Mouse (Mus musculus) spleen, postnatal 4 days (tissue): ENCODE results near the gene H2afx.

ENCODE experiments used
- DNase-seq, 2 experiments: peaks; one replicate each; pipeline ENCODE4 v3.0.0; 2022; ENCODE audit warnings: low spot score in 2 of 2

Gene H2afx

GRCm38 (mm10) chr9:44378153-44378730 is 43.7 kb downstream of the H2afx start:
- DNase-seq, result no peak

GRCm38 (mm10) chr9:44379054-44379834 is 44.8 kb downstream of the H2afx start, which contains the start of gene Hyou1:
Gene Hyou1, plus strand, starts transcription at chr9:44379490.
- DNase-seq, result peak; percentile 99 to 100

GRCm38 (mm10) chr9:44379862-44380261 is 45.4 kb downstream of the H2afx start:
- DNase-seq, result no peak

GRCm38 (mm10) chr9:44384596-44384995 is 50.1 kb downstream of the H2afx start:
- no peak for DNase-seq
